In genomic region chr2:156425618-156426017, GRCm38 (mm10) we compare ENCODE assay signal across 21 mouse cellular contexts. TPM values are rescaled to one million over a fixed set of nuclear protein-coding genes. Genes with fewer than 3 reads are reported as not detected.
DNase-seq lines count a peak whose midpoint lies in the region; ATAC-seq lines count a peak whose summit lies in the region.
"Had no signal": no experiment of that assay in that cellular context is flagged by ENCODE, and none has a peak within 500 bp of the region (broad histone marks: within the 10 kb centered on the region; RNA-seq: fewer than 3 reads in every experiment).

No protein-coding gene starts in this region.

- DNase-seq in hindbrain, embryonic 11.5 days (ENCODE audit: low spot score) = no peak
- no peak for DNase-seq in midbrain, embryonic 11.5 days (ENCODE audit: low spot score, missing footprints)
- no peak for DNase-seq in midbrain, embryonic 14.5 days
- no peak for DNase-seq in adrenal gland, postnatal 25 days
- DNase-seq: adrenal gland, adult 8-10 months; B cell, adult 2 months; cerebellum, adult 8-10 months; heart, postnatal 36 days; layer of hippocampus, postnatal 36 days; right cerebral cortex, postnatal 25 days; thymus, adult 18-20 months had no signal

- no peak overlapping the region for H3K4me3 ChIP-seq in hindbrain, embryonic 12.5 days
- H3K4me3 ChIP-seq in hindbrain, embryonic 11.5 days (ENCODE audit: low read depth, low read length) = no peak overlapping the region
- H3K4me3 ChIP-seq in midbrain, embryonic 13.5 days (replicated peaks) = no peak overlapping the region
- no peak overlapping the region for H3K4me3 ChIP-seq in midbrain, embryonic 11.5 days (ENCODE audit: low read depth, low read length)
- H3K4me3 ChIP-seq in midbrain, embryonic 14.5 days (replicated peaks; ENCODE audit: low read depth, low read length) = no peak overlapping the region
- H3K4me3 ChIP-seq: forebrain, embryonic 10.5 days; kidney, embryonic 15.5 days; lung, embryonic 15.5 days; neural tube, embryonic 13.5 days had no signal

- ATAC-seq in hindbrain, embryonic 12.5 days (ENCODE audit: low FRiP score) = no peak
- ATAC-seq in hindbrain, embryonic 11.5 days (ENCODE audit: low FRiP score) = no peak
- no peak for ATAC-seq in midbrain, embryonic 13.5 days
- ATAC-seq in midbrain, embryonic 11.5 days (ENCODE audit: low FRiP score) = no peak
- ATAC-seq in midbrain, embryonic 14.5 days (ENCODE audit: low FRiP score, low TSS enrichment) = no peak
- no peak for ATAC-seq in CD4-positive, CD25-positive, alpha-beta regulatory T cell, adult 4 months
- ATAC-seq: intestine, embryonic 16.5 days had no signal

- no peaks in the 10 kb centered on the region for H3K9me3 ChIP-seq in hindbrain, embryonic 12.5 days (replicated peaks)
- no peaks in the 10 kb centered on the region for H3K9me3 ChIP-seq in hindbrain, embryonic 11.5 days (ENCODE audit: control insufficient read depth, low read length)
- no peaks in the 10 kb centered on the region for H3K9me3 ChIP-seq in midbrain, embryonic 13.5 days
- no peaks in the 10 kb centered on the region for H3K9me3 ChIP-seq in midbrain, embryonic 11.5 days (ENCODE audit: control insufficient read depth, low read length)
- no peaks in the 10 kb centered on the region for H3K9me3 ChIP-seq in midbrain, embryonic 14.5 days (ENCODE audit: control insufficient read depth, low read length)
- H3K9me3 ChIP-seq: forebrain, embryonic 10.5 days; kidney, embryonic 15.5 days; lung, embryonic 15.5 days; neural tube, embryonic 13.5 days had no signal

- H3K27ac ChIP-seq in hindbrain, embryonic 12.5 days = 0 out of 2 replicates have a peak overlapping the region, but pooled peaks have one; percentile 37
- no peak overlapping the region for H3K27ac ChIP-seq in hindbrain, embryonic 11.5 days (ENCODE audit: low read depth, low read length)
- H3K27ac ChIP-seq in midbrain, embryonic 13.5 days = 0 out of 2 replicates have a peak overlapping the region, but pooled peaks have one; percentile 0
- no peak overlapping the region for H3K27ac ChIP-seq in midbrain, embryonic 11.5 days (ENCODE audit: low read depth, low read length)
- no peak overlapping the region; the same call in 1 of the 2 replicates for H3K27ac ChIP-seq in midbrain, embryonic 14.5 days (replicated peaks; ENCODE audit: low read depth, low read length)
- H3K27ac ChIP-seq: forebrain, embryonic 10.5 days; kidney, embryonic 15.5 days; lung, embryonic 15.5 days; neural tube, embryonic 13.5 days had no signal

- peaks cover 26% of the 10 kb centered on the region for H3K27me3 ChIP-seq in hindbrain, embryonic 12.5 days
- H3K27me3 ChIP-seq in hindbrain, embryonic 11.5 days (ENCODE audit: control insufficient read depth, insufficient read depth, low read length) = peaks cover 13% of the 10 kb centered on the region
- H3K27me3 ChIP-seq in midbrain, embryonic 13.5 days = peaks cover 28% of the 10 kb centered on the region
- H3K27me3 ChIP-seq in midbrain, embryonic 11.5 days (ENCODE audit: control insufficient read depth, insufficient read depth, low read length) = peaks cover 26% of the 10 kb centered on the region
- no peaks in the 10 kb centered on the region for H3K27me3 ChIP-seq in midbrain, embryonic 14.5 days (ENCODE audit: control insufficient read depth, insufficient read depth, low read length)

- no peaks in the 10 kb centered on the region for H3K36me3 ChIP-seq in hindbrain, embryonic 12.5 days
- H3K36me3 ChIP-seq in hindbrain, embryonic 11.5 days (ENCODE audit: control insufficient read depth, insufficient read depth, low read length) = no peaks in the 10 kb centered on the region
- 0 out of 2 replicates have a peak, but pooled peaks cover 6% of the 10 kb centered on the region for H3K36me3 ChIP-seq in midbrain, embryonic 13.5 days
- H3K36me3 ChIP-seq in midbrain, embryonic 11.5 days (ENCODE audit: control insufficient read depth, insufficient read depth, low read length) = no peaks in the 10 kb centered on the region
- no peaks in the 10 kb centered on the region for H3K36me3 ChIP-seq in midbrain, embryonic 14.5 days (ENCODE audit: control insufficient read depth, insufficient read depth, low read length)
- H3K36me3 ChIP-seq: forebrain, embryonic 10.5 days; kidney, embryonic 15.5 days; lung, embryonic 15.5 days; neural tube, embryonic 13.5 days had no signal

- H3K4me2 ChIP-seq in hindbrain, embryonic 12.5 days (replicated peaks) = no peak overlapping the region
- no peak overlapping the region for H3K4me2 ChIP-seq in hindbrain, embryonic 11.5 days (replicated peaks; ENCODE audit: low read depth, low read length)
- H3K4me2 ChIP-seq in midbrain, embryonic 13.5 days (replicated peaks) = peak overlapping the region; percentile 33
- no peak overlapping the region for H3K4me2 ChIP-seq in midbrain, embryonic 11.5 days
- 0 out of 2 replicates have a peak overlapping the region, but pooled peaks have one; percentile 20 for H3K4me2 ChIP-seq in midbrain, embryonic 14.5 days (ENCODE audit: low read length)
- H3K4me2 ChIP-seq: heart, embryonic 11.5 days; kidney, embryonic 15.5 days; liver, embryonic 11.5 days; lung, embryonic 15.5 days; neural tube, embryonic 13.5 days had no signal

- H3K4me1 ChIP-seq in hindbrain, embryonic 12.5 days = peaks cover 14% of the 10 kb centered on the region
- H3K4me1 ChIP-seq in hindbrain, embryonic 11.5 days (replicated peaks; ENCODE audit: control insufficient read depth, insufficient read depth, low read length) = peaks cover 2% of the 10 kb centered on the region; the same call in 1 of the 2 replicates
- H3K4me1 ChIP-seq in midbrain, embryonic 13.5 days (replicated peaks) = peaks cover 32% of the 10 kb centered on the region
- H3K4me1 ChIP-seq in midbrain, embryonic 11.5 days (ENCODE audit: control insufficient read depth, insufficient read depth, low read length) = peaks cover 6% of the 10 kb centered on the region
- H3K4me1 ChIP-seq in midbrain, embryonic 14.5 days (ENCODE audit: control insufficient read depth, insufficient read depth, low read length) = peaks cover 12% of the 10 kb centered on the region

- WGBS in hindbrain, embryonic 12.5 days = 10% methylated on average over 2 of the region's 2 CpGs
- WGBS in hindbrain, embryonic 11.5 days = 31% methylated on average over 2 of the region's 2 CpGs
- 23% methylated on average over 2 of the region's 2 CpGs for WGBS in midbrain, embryonic 13.5 days
- 4% methylated on average over 2 of the region's 2 CpGs for WGBS in midbrain, embryonic 11.5 days
- WGBS in midbrain, embryonic 14.5 days = 11% methylated on average over 2 of the region's 2 CpGs

- H3K9ac ChIP-seq in hindbrain, embryonic 12.5 days = no peak overlapping the region
- no peak overlapping the region for H3K9ac ChIP-seq in hindbrain, embryonic 11.5 days (ENCODE audit: low read depth, low read length)
- H3K9ac ChIP-seq in midbrain, embryonic 13.5 days (replicated peaks) = no peak overlapping the region
- no peak overlapping the region for H3K9ac ChIP-seq in midbrain, embryonic 11.5 days (ENCODE audit: low read length)
- H3K9ac ChIP-seq in midbrain, embryonic 14.5 days (replicated peaks; ENCODE audit: low read length) = no peak overlapping the region
- H3K9ac ChIP-seq: kidney, embryonic 15.5 days; lung, embryonic 15.5 days; neural tube, embryonic 13.5 days had no signal

RNA-seq across cellular contexts. Expression of gene Epb41l1, which starts 4.9 kb away (rescaled TPM):
- 6.1 and 7.1 TPM in 2 replicates for polyA plus RNA-seq in hindbrain, embryonic 12.5 days (2016; fragmentation: Nextera tagmentation; extraction: Ambion mirVana)
- polyA plus RNA-seq in hindbrain, embryonic 11.5 days (2014; fragmentation: Nextera tagmentation; extraction: Ambion mirVana) = 4.0 and 5.0 TPM in 2 replicates
- 10.4 and 11.9 TPM in 2 replicates for polyA plus RNA-seq in midbrain, embryonic 13.5 days (2015; fragmentation: Nextera tagmentation; extraction: Ambion mirVana)
- polyA plus RNA-seq in midbrain, embryonic 11.5 days (2014; fragmentation: Nextera tagmentation; extraction: Ambion mirVana) = 3.1 and 3.9 TPM in 2 replicates
- 20.9 and 26.1 TPM in 2 replicates for polyA plus RNA-seq in midbrain, embryonic 14.5 days (2014; fragmentation: Nextera tagmentation; extraction: Ambion mirVana)
- total RNA-seq in adrenal gland, postnatal 25 days (2021) = 76.2 and 78.8 TPM in 2 replicates
- polyA plus RNA-seq in CD4-positive, CD25-positive, alpha-beta regulatory T cell, adult 4 months (2017; shearing (Covaris generic)) = under 1 TPM in 1 of 2 experiments, not detected in 1; 0.24 TPM

Comparison
In these comparisons a context has a peak if more than half of its experiments do, and no peak if none do; other contexts are left out.
1. H3K27ac ChIP-seq: peak in hindbrain, embryonic 12.5 days (single experiment) and midbrain, embryonic 13.5 days (single experiment); none in hindbrain, embryonic 11.5 days (single experiment), midbrain, embryonic 11.5 days (single experiment) and midbrain, embryonic 14.5 days (single experiment).
2. H3K4me2 ChIP-seq: peak in midbrain, embryonic 13.5 days (single experiment) and midbrain, embryonic 14.5 days (single experiment); none in hindbrain, embryonic 12.5 days (single experiment), hindbrain, embryonic 11.5 days (single experiment) and midbrain, embryonic 11.5 days (single experiment).